Mouse (Mus musculus) thymus, adult 2 months (tissue): ENCODE data around the gene Sat1.

Experiments used
- CTCF ChIP-seq: fragments of 200-500 bp; IDR thresholded peaks from 2 replicates; pipeline ENCODE4 v1.5.1; 2012; ENCODE audit warnings: mild to moderate bottlenecking, control low read depth, low read length, moderate library complexity, borderline replicate concordance; ENCODE audit not compliant: control insufficient read depth, poor library complexity, insufficient read depth; ENCODE audit errors: extremely low read depth
- POLR2A ChIP-seq: fragments of 200-500 bp; IDR thresholded peaks from 2 replicates; pipeline ENCODE4 v1.6.1; 2012; ENCODE audit warnings: mild to moderate bottlenecking, low read length, control low read depth, moderate library complexity; ENCODE audit not compliant: control insufficient read depth, poor library complexity, insufficient read depth; ENCODE audit errors: extremely low read depth

- TF ChIP-seq POLR2A (no peak), CTCF (no peak)
Measured at GRCm38 (mm10) chrX:155215501-155216248, 574 bp downstream of the Sat1 start.
